In the genomic region with DNA sequence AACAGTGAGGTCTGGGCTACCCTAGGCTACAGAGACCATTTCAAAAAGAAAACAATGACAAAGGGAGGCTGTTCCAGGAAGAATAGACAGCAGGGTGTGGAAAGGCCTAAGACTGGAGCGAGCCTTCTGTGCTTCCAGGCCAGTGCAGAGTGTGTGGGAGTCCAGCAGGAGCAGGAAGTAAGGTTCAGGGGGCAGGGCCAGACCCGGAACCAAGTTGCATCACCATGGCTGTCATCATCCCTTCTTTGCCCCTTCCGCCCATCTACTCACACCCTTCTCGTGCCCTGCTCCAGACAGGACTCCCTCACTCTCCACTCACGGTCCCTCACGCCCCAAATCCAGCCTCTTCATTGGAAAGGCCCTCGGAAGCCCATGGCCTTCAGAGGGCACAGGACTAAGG, we compare ENCODE assay signal across 10 mouse cellular contexts. TPM values are rescaled to one million over a fixed set of nuclear protein-coding genes. Genes with fewer than 3 reads are reported as not detected.
A peak's percentile ranks its signal among the peaks of the same experiment; 100 is the strongest.
DNase-seq lines count a peak whose midpoint lies in the region; ATAC-seq and TF ChIP-seq lines count a peak whose summit lies in the region.
"Had no signal": no experiment of that assay in that cellular context is flagged by ENCODE, and none has a peak within 500 bp of the region (broad histone marks: within the 10 kb centered on the region; RNA-seq: fewer than 3 reads in every experiment).

No protein-coding gene starts in this region.

- H3K4me3 ChIP-seq in midbrain, embryonic 11.5 days (ENCODE audit: low read depth, low read length) = no peak overlapping the region
- no peak overlapping the region for H3K4me3 ChIP-seq in midbrain, embryonic 15.5 days
- no peak overlapping the region for H3K4me3 ChIP-seq in intestine, postnatal 0 days (ENCODE audit: low read depth, low read length)

- peaks cover 28% of the 10 kb centered on the region for H3K4me1 ChIP-seq in midbrain, embryonic 11.5 days (ENCODE audit: control insufficient read depth, insufficient read depth, low read length)
- H3K4me1 ChIP-seq in midbrain, embryonic 15.5 days = peaks cover 58% of the 10 kb centered on the region
- peaks cover 13% of the 10 kb centered on the region for H3K4me1 ChIP-seq in intestine, postnatal 0 days (replicated peaks; ENCODE audit: control insufficient read depth, insufficient read depth, low read length)

- peak; percentile 34 to 47 for DNase-seq in adrenal gland, postnatal 36 days
- DNase-seq in adrenal gland, postnatal 14 days = no peak
- no peak for DNase-seq in midbrain, embryonic 11.5 days (ENCODE audit: low spot score, missing footprints)
- no peak for DNase-seq in right cerebral cortex, postnatal 10 days (ENCODE audit: low spot score in 2 of 2)
- no peak for DNase-seq in layer of hippocampus, adult 8-10 months (ENCODE audit: low spot score in 2 of 2)
- DNase-seq: left cerebral cortex, postnatal 4 days had no signal

- no peak for ATAC-seq in midbrain, embryonic 11.5 days (ENCODE audit: low FRiP score)
- ATAC-seq in midbrain, embryonic 15.5 days (replicated peaks) = no peak
- no peak for ATAC-seq in intestine, postnatal 0 days
- ATAC-seq in monocyte, adult 5-6 weeks (replicated peaks; ENCODE audit: insufficient number of reproducible peaks, low FRiP score, low TSS enrichment, poor library complexity, severe bottlenecking) = peak; percentile 41

- 0 out of 2 replicates have a peak overlapping the region, but pooled peaks have one; percentile 2 for H3K4me2 ChIP-seq in midbrain, embryonic 11.5 days
- no peak overlapping the region for H3K4me2 ChIP-seq in midbrain, embryonic 15.5 days
- H3K4me2 ChIP-seq in intestine, postnatal 0 days (replicated peaks; ENCODE audit: low read depth) = 0 out of 2 replicates have a peak overlapping the region, but pooled peaks have one; percentile 17

- H3K9me3 ChIP-seq in midbrain, embryonic 11.5 days (ENCODE audit: control insufficient read depth, low read length) = no peaks in the 10 kb centered on the region
- no peaks in the 10 kb centered on the region for H3K9me3 ChIP-seq in midbrain, embryonic 15.5 days
- H3K9me3 ChIP-seq in intestine, postnatal 0 days (ENCODE audit: control insufficient read depth) = no peaks in the 10 kb centered on the region

- TF ChIP-seq CTCF in intestine, postnatal 0 days (IDR thresholded peaks at IDR 0.05; ENCODE audit: low read depth) = no peak

- 89% methylated on average over 7 of the region's 7 CpGs for WGBS in midbrain, embryonic 11.5 days
- 86% methylated on average over 7 of the region's 7 CpGs for WGBS in midbrain, embryonic 15.5 days
- 66% methylated on average over 7 of the region's 7 CpGs for WGBS in intestine, postnatal 0 days

- H3K27me3 ChIP-seq in midbrain, embryonic 11.5 days (ENCODE audit: control insufficient read depth, insufficient read depth, low read length) = no peaks in the 10 kb centered on the region
- no peaks in the 10 kb centered on the region for H3K27me3 ChIP-seq in midbrain, embryonic 15.5 days (replicated peaks)
- no peaks in the 10 kb centered on the region for H3K27me3 ChIP-seq in intestine, postnatal 0 days (replicated peaks; ENCODE audit: control insufficient read depth, insufficient read depth, low read length)

- 0 out of 2 replicates have a peak, but pooled peaks cover 4% of the 10 kb centered on the region for H3K36me3 ChIP-seq in midbrain, embryonic 11.5 days (ENCODE audit: control insufficient read depth, insufficient read depth, low read length)
- H3K36me3 ChIP-seq in midbrain, embryonic 15.5 days (replicated peaks) = peaks cover 2% of the 10 kb centered on the region; the same call in 1 of the 2 replicates
- peaks cover 21% of the 10 kb centered on the region for H3K36me3 ChIP-seq in intestine, postnatal 0 days (ENCODE audit: control insufficient read depth, insufficient read depth)

- H3K9ac ChIP-seq in midbrain, embryonic 11.5 days (ENCODE audit: low read length) = no peak overlapping the region
- no peak overlapping the region for H3K9ac ChIP-seq in midbrain, embryonic 15.5 days
- no peak overlapping the region for H3K9ac ChIP-seq in intestine, postnatal 0 days (ENCODE audit: low read depth, low read length)

- no peak overlapping the region for H3K27ac ChIP-seq in midbrain, embryonic 11.5 days (ENCODE audit: low read depth, low read length)
- no peak overlapping the region for H3K27ac ChIP-seq in midbrain, embryonic 15.5 days
- peak overlapping the region; percentile 12; the same call in 1 of the 2 replicates for H3K27ac ChIP-seq in intestine, postnatal 0 days (ENCODE audit: low read depth, low read length)

RNA-seq across cellular contexts. Expression of a gene that starts 4.7 kb away (rescaled TPM):
- 100 to 1,000 TPM in 1 of 2 experiments, 10 to 100 TPM in 1; 50.0 to 107 TPM for total RNA-seq in adrenal gland, postnatal 36 days (2021)
- total RNA-seq in adrenal gland, postnatal 14 days (2021) = 74.9 and 85.9 TPM in 2 replicates
- polyA plus RNA-seq in midbrain, embryonic 11.5 days (2014; fragmentation: Nextera tagmentation; extraction: Ambion mirVana) = 82.5 and 85.0 TPM in 2 replicates
- polyA plus RNA-seq in midbrain, embryonic 15.5 days (2015; fragmentation: Nextera tagmentation; extraction: Ambion mirVana) = 187 and 207 TPM in 2 replicates
- polyA plus RNA-seq in intestine, postnatal 0 days (2015; fragmentation: Nextera tagmentation; extraction: Ambion mirVana) = 40.1 and 43.9 TPM in 2 replicates
- 21.1 to 24.1 TPM (median 21.4 TPM) in 3 replicates for total RNA-seq in monocyte, adult 5-6 weeks (2017)
- 10 to 100 TPM; 22.4 to 29.6 (median 24.0) TPM for total RNA-seq in layer of hippocampus, adult 8-10 months (2022)

RNA-seq across cellular contexts. Expression of a gene that starts 13.3 kb away (rescaled TPM):
- total RNA-seq in adrenal gland, postnatal 36 days (2021) = not detected
- total RNA-seq in adrenal gland, postnatal 14 days (2021) = not detected in 2 replicates
- polyA plus RNA-seq in midbrain, embryonic 11.5 days (2014; fragmentation: Nextera tagmentation; extraction: Ambion mirVana) = not detected in 2 replicates
- 0.31 and 0.40 TPM in 2 replicates for polyA plus RNA-seq in midbrain, embryonic 15.5 days (2015; fragmentation: Nextera tagmentation; extraction: Ambion mirVana)
- 0.22 TPM in 1 of 2 replicates, not detected in the other for polyA plus RNA-seq in intestine, postnatal 0 days (2015; fragmentation: Nextera tagmentation; extraction: Ambion mirVana)
- total RNA-seq in monocyte, adult 5-6 weeks (2017) = 2.6 TPM in 1 of 3 replicates, not detected in the others
- not detected for total RNA-seq in layer of hippocampus, adult 8-10 months (2022)
- total RNA-seq: adrenal gland, adult 18-20 months; left cerebral cortex, postnatal 4 days had no signal

RNA-seq across cellular contexts. Expression of a gene that starts 29.7 kb away (rescaled TPM):
- 10 to 100 TPM; 17.1 to 21.1 TPM for total RNA-seq in adrenal gland, postnatal 36 days (2021)
- total RNA-seq in adrenal gland, postnatal 14 days (2021) = 22.9 and 23.8 TPM in 2 replicates
- polyA plus RNA-seq in midbrain, embryonic 11.5 days (2014; fragmentation: Nextera tagmentation; extraction: Ambion mirVana) = 19.0 and 23.1 TPM in 2 replicates
- polyA plus RNA-seq in midbrain, embryonic 15.5 days (2015; fragmentation: Nextera tagmentation; extraction: Ambion mirVana) = 25.3 and 25.7 TPM in 2 replicates
- polyA plus RNA-seq in intestine, postnatal 0 days (2015; fragmentation: Nextera tagmentation; extraction: Ambion mirVana) = 9.1 and 9.8 TPM in 2 replicates
- total RNA-seq in monocyte, adult 5-6 weeks (2017) = 5.5 to 11.7 TPM (median 8.6 TPM) in 3 replicates
- 10 to 100 TPM; 12.9 to 13.7 (median 13.4) TPM for total RNA-seq in layer of hippocampus, adult 8-10 months (2022)

RNA-seq across cellular contexts. Expression of a gene that starts 29.8 kb away (rescaled TPM):
- total RNA-seq in adrenal gland, postnatal 36 days (2021) = 10 to 100 TPM; 44.2 to 50.2 TPM
- total RNA-seq in adrenal gland, postnatal 14 days (2021) = 74.6 and 75.4 TPM in 2 replicates
- polyA plus RNA-seq in midbrain, embryonic 11.5 days (2014; fragmentation: Nextera tagmentation; extraction: Ambion mirVana) = 36.3 and 38.0 TPM in 2 replicates
- 45.8 and 49.9 TPM in 2 replicates for polyA plus RNA-seq in midbrain, embryonic 15.5 days (2015; fragmentation: Nextera tagmentation; extraction: Ambion mirVana)
- polyA plus RNA-seq in intestine, postnatal 0 days (2015; fragmentation: Nextera tagmentation; extraction: Ambion mirVana) = 116 and 120 TPM in 2 replicates
- 54.1 to 79.6 TPM (median 75.7 TPM) in 3 replicates for total RNA-seq in monocyte, adult 5-6 weeks (2017)
- total RNA-seq in layer of hippocampus, adult 8-10 months (2022) = 10 to 100 TPM; 31.2 to 42.1 (median 40.8) TPM

Comparison
In these comparisons a context has a peak if more than half of its experiments do, and no peak if none do; other contexts are left out.
1. DNase-seq: peak in adrenal gland, postnatal 36 days (2 of 2); none in adrenal gland, postnatal 14 days (single experiment), midbrain, embryonic 11.5 days (single experiment), right cerebral cortex, postnatal 10 days (0 of 2) and layer of hippocampus, adult 8-10 months (0 of 2).